Mouse (Mus musculus): ENCODE data around the gene Adam30. TPM values are rescaled to one million over a fixed set of nuclear protein-coding genes. Genes with fewer than 3 reads are reported as not detected.
A peak's percentile ranks its signal among the peaks of the same experiment; 100 is the strongest.

Gene Adam30
- polyA plus RNA-seq, 1 experiment from 2014 or later: not detected

- Histone ChIP-seq H3K27me3 (replicated peaks; ENCODE audit: control insufficient read depth, insufficient read depth, low read length) (no peaks in the 10 kb centered on the region), H3K9me3 (ENCODE audit: control insufficient read depth, low read length) (no peaks in the 10 kb centered on the region), H3K4me1 (replicated peaks; ENCODE audit: control insufficient read depth, insufficient read depth, low read length) (0 out of 2 replicates have a peak, but pooled peaks cover under 1% of the 10 kb centered on the region), H3K4me3 (ENCODE audit: low read depth, low read length) (no peak overlapping the region), H3K9ac (ENCODE audit: low read length) (no peak overlapping the region), H3K36me3 (ENCODE audit: control insufficient read depth, insufficient read depth, low read length) (no peaks in the 10 kb centered on the region), H3K4me2 (ENCODE audit: low read length) (no peak overlapping the region), H3K27ac (ENCODE audit: low read depth) (no peak overlapping the region)
- DNase-seq (ENCODE audit: low spot score) (no peak), ATAC-seq (replicated peaks; ENCODE audit: low FRiP score, low TSS enrichment, low read depth) (0 out of 2 replicates have a peak, but pooled peaks have one; percentile 32)
- 24% methylated on average over 5 of the region's 5 CpGs for WGBS
Observed at GRCm38 (mm10) chr3:98203282-98203681, 42.9 kb downstream of the Adam30 start.

- no peaks in the 10 kb centered on the region for H3K27me3 ChIP-seq (replicated peaks; ENCODE audit: control insufficient read depth, insufficient read depth, low read length)
- no peak overlapping the region for H3K4me2 ChIP-seq (ENCODE audit: low read length)
- no peak for ATAC-seq (replicated peaks; ENCODE audit: low FRiP score, low TSS enrichment, low read depth)
- DNase-seq (ENCODE audit: low spot score): no peak
- H3K4me3 ChIP-seq (ENCODE audit: low read depth, low read length): no peak overlapping the region
- H3K9ac ChIP-seq (ENCODE audit: low read length): no peak overlapping the region
- no peaks in the 10 kb centered on the region for H3K4me1 ChIP-seq (replicated peaks; ENCODE audit: control insufficient read depth, insufficient read depth, low read length)
- WGBS: 13% methylated on average over 3 of the region's 3 CpGs
- no peak overlapping the region for H3K27ac ChIP-seq (ENCODE audit: low read depth)
- H3K36me3 ChIP-seq (ENCODE audit: control insufficient read depth, insufficient read depth, low read length): no peaks in the 10 kb centered on the region
- H3K9me3 ChIP-seq (ENCODE audit: control insufficient read depth, low read length): no peaks in the 10 kb centered on the region
Observed at GRCm38 (mm10) chr3:98206977-98207376, 46.5 kb downstream of the Adam30 start.

DNA sequence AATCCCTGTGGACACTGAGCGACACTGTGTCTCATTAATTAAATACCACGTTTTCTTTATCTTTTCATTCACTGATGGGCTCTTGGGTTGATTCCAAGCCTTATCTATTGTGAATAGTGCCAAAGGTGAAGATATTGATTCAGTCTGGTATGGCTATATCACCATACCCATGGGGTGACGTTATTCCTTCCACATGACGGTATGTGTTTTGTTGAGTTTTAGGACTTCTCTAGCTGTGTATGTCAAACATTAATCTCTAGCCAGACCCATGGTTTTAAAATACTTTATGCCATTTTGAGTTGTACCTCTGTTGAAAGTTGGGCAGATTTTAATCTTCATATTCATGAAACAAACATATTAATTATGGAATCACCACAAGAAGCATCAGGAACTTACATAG, 48.7 kb downstream of the Adam30 start:
- no peak for ATAC-seq (replicated peaks; ENCODE audit: low FRiP score, low TSS enrichment, low read depth)
- WGBS: 82% methylated on average over 4 of the region's 4 CpGs
- no peak overlapping the region for H3K4me3 ChIP-seq (ENCODE audit: low read depth, low read length)

GRCm38 (mm10) chr3:98210860-98211259, 50.4 kb downstream of the Adam30 start:
- H3K4me2 ChIP-seq (ENCODE audit: low read length): no peak overlapping the region
- H3K9me3 ChIP-seq (ENCODE audit: control insufficient read depth, low read length): no peaks in the 10 kb centered on the region
- DNase-seq (ENCODE audit: low spot score) (no peak), ATAC-seq (replicated peaks; ENCODE audit: low FRiP score, low TSS enrichment, low read depth) (no peak)
- H3K4me1 ChIP-seq (replicated peaks; ENCODE audit: control insufficient read depth, insufficient read depth, low read length): no peaks in the 10 kb centered on the region
- H3K27me3 ChIP-seq (replicated peaks; ENCODE audit: control insufficient read depth, insufficient read depth, low read length): no peaks in the 10 kb centered on the region
- WGBS: 36% methylated on average over 10 of the region's 10 CpGs
- H3K9ac ChIP-seq (ENCODE audit: low read length): no peak overlapping the region
- H3K36me3 ChIP-seq (ENCODE audit: control insufficient read depth, insufficient read depth, low read length): no peaks in the 10 kb centered on the region
- no peak overlapping the region for H3K27ac ChIP-seq (ENCODE audit: low read depth)
- H3K4me3 ChIP-seq (ENCODE audit: low read depth, low read length): no peak overlapping the region

More for the DNA sequence above, 48.7 kb downstream of the Adam30 start:
- Histone ChIP-seq H3K27ac (ENCODE audit: low read depth) (no peak overlapping the region), H3K9ac (ENCODE audit: low read length) (no peak overlapping the region), H3K4me2 (ENCODE audit: low read length) (no peak overlapping the region), H3K4me1 (replicated peaks; ENCODE audit: control insufficient read depth, insufficient read depth, low read length) (no peaks in the 10 kb centered on the region), H3K9me3 (ENCODE audit: control insufficient read depth, low read length) (no peaks in the 10 kb centered on the region), H3K36me3 (ENCODE audit: control insufficient read depth, insufficient read depth, low read length) (no peaks in the 10 kb centered on the region), H3K27me3 (replicated peaks; ENCODE audit: control insufficient read depth, insufficient read depth, low read length) (no peaks in the 10 kb centered on the region)
- no peak for DNase-seq (ENCODE audit: low spot score)

DNA sequence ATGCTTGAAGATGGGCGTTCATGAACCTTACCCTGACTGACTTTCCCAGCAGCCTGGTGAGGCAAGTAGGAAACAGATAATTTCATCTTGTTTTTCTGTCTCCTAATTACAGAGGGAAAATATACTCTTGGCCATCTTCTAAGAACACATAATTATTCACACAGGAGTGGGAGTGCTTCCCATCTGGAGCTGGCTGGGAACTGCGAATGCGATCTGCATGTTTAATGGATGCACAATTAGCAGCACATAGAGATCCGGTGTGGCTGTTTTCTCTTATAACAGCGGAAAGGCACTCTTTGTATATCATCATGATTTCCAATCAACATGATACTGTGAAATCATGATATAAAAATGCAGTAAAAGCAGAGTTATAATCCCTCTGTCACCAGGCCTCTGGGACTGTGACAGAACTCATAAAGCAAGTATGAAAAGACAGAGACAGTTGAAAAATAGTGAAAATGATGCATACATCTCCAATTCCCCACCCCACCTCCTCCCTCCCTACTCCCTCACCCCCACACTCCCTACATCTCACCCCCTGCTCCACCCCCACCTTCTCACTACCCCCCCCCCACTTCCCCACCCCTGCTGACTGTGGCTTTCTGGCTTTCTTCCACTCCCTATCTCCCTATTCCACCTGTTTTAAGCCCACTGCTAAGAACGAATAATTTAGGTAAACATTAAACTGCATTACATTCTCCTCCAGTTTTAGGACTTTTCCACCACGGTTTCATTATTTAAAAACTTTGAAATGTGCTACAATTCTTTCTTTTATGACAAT, 51.1 kb downstream of the Adam30 start:
- DNase-seq (ENCODE audit: low spot score) (no peak), ATAC-seq (replicated peaks; ENCODE audit: low FRiP score, low TSS enrichment, low read depth) (no peak)
- no peak overlapping the region for H3K27ac ChIP-seq (ENCODE audit: low read depth)
- H3K9ac ChIP-seq (ENCODE audit: low read length): no peak overlapping the region
- no peak overlapping the region for H3K4me2 ChIP-seq (ENCODE audit: low read length)
- 68% methylated on average over 7 of the region's 7 CpGs for WGBS
- no peaks in the 10 kb centered on the region for H3K4me1 ChIP-seq (replicated peaks; ENCODE audit: control insufficient read depth, insufficient read depth, low read length)
- H3K4me3 ChIP-seq (ENCODE audit: low read depth, low read length): no peak overlapping the region
- no peaks in the 10 kb centered on the region for H3K36me3 ChIP-seq (ENCODE audit: control insufficient read depth, insufficient read depth, low read length)
- H3K9me3 ChIP-seq (ENCODE audit: control insufficient read depth, low read length): no peaks in the 10 kb centered on the region
- no peaks in the 10 kb centered on the region for H3K27me3 ChIP-seq (replicated peaks; ENCODE audit: control insufficient read depth, insufficient read depth, low read length)

Other genes with a start within 250 kb of the Adam30 start
- 30.0 and 30.8 TPM in 2 replicates for gene Notch2, start 147.1 kb upstream of the Adam30 start, polyA plus RNA-seq (2014; fragmentation: Nextera tagmentation; extraction: Ambion mirVana)
- 3.9 and 4.9 TPM in 2 replicates for gene Reg4, start 61.5 kb downstream of the Adam30 start, polyA plus RNA-seq (2014; fragmentation: Nextera tagmentation; extraction: Ambion mirVana)
- 23.1 and 32.1 TPM in 2 replicates for gene Hmgcs2, start 119.8 kb downstream of the Adam30 start, polyA plus RNA-seq (2014; fragmentation: Nextera tagmentation; extraction: Ambion mirVana)
- 290 and 310 TPM in 2 replicates for gene Phgdh, start 179.4 kb downstream of the Adam30 start, polyA plus RNA-seq (2014; fragmentation: Nextera tagmentation; extraction: Ambion mirVana)
- gene Zfp697, start 221.8 kb downstream of the Adam30 start, polyA plus RNA-seq (2014; fragmentation: Nextera tagmentation; extraction: Ambion mirVana): 9.9 and 11.5 TPM in 2 replicates